Mouse (Mus musculus): ENCODE data around the gene Fam166b. TPM values are rescaled to one million over a fixed set of nuclear protein-coding genes. Genes with fewer than 3 reads are reported as not detected.

The Fam166b gene
- total RNA-seq, 2 experiments from 2014 or later, result not detected

- peak; percentile 77 for ATAC-seq (ENCODE audit: poor library complexity, severe bottlenecking)
Observed at GRCm38 (mm10) chr4:43431690-43432089, 2.8 kb upstream of the Fam166b start.

GRCm38 (mm10) chr4:43428180-43428861 is 613 bp downstream of the Fam166b start:
- ATAC-seq (ENCODE audit: poor library complexity, severe bottlenecking), result no peak

GRCm38 (mm10) chr4:43427501-43428179 is 1.3 kb downstream of the Fam166b start:
- ATAC-seq (ENCODE audit: poor library complexity, severe bottlenecking), result peak; percentile 67

- no peak for ATAC-seq (ENCODE audit: poor library complexity, severe bottlenecking)
Observed at GRCm38 (mm10) chr4:43426487-43426886, 2.4 kb downstream of the Fam166b start.

- ATAC-seq (ENCODE audit: poor library complexity, severe bottlenecking), result no peak
Observed at GRCm38 (mm10) chr4:43425648-43426380, 3.1 kb downstream of the Fam166b start.

GRCm38 (mm10) chr4:43425197-43425596 is 3.7 kb downstream of the Fam166b start:
- no peak for ATAC-seq (ENCODE audit: poor library complexity, severe bottlenecking)

- ATAC-seq (ENCODE audit: poor library complexity, severe bottlenecking), result no peak
Observed at GRCm38 (mm10) chr4:43424072-43424471, 4.9 kb downstream of the Fam166b start.

- no peak for ATAC-seq (ENCODE audit: poor library complexity, severe bottlenecking)
Observed at GRCm38 (mm10) chr4:43423267-43423934, 5.5 kb downstream of the Fam166b start.

- no peak for ATAC-seq (ENCODE audit: poor library complexity, severe bottlenecking)
Observed at GRCm38 (mm10) chr4:43421632-43422240, 7.2 kb downstream of the Fam166b start.

- ATAC-seq (ENCODE audit: poor library complexity, severe bottlenecking), result peak; percentile 80
Observed at GRCm38 (mm10) chr4:43420305-43420704, 8.6 kb downstream of the Fam166b start.

GRCm38 (mm10) chr4:43419801-43420281 is 9.1 kb downstream of the Fam166b start:
- peak; percentile 66 for ATAC-seq (ENCODE audit: poor library complexity, severe bottlenecking)

GRCm38 (mm10) chr4:43418973-43419656 is 9.8 kb downstream of the Fam166b start:
- no peak for ATAC-seq (ENCODE audit: poor library complexity, severe bottlenecking)

GRCm38 (mm10) chr4:43418450-43418849 is 10.5 kb downstream of the Fam166b start:
- ATAC-seq (ENCODE audit: poor library complexity, severe bottlenecking), result no peak

- ATAC-seq (ENCODE audit: poor library complexity, severe bottlenecking), result no peak
Observed at GRCm38 (mm10) chr4:43417269-43418062, 11.5 kb downstream of the Fam166b start.

- ATAC-seq (ENCODE audit: poor library complexity, severe bottlenecking), result no peak
Observed at GRCm38 (mm10) chr4:43416071-43416490, 12.9 kb downstream of the Fam166b start.

GRCm38 (mm10) chr4:43415221-43416070 is 13.5 kb downstream of the Fam166b start:
- ATAC-seq (ENCODE audit: poor library complexity, severe bottlenecking), result no peak

- ATAC-seq (ENCODE audit: poor library complexity, severe bottlenecking), result no peak
Observed at GRCm38 (mm10) chr4:43414761-43415160, 14.2 kb downstream of the Fam166b start.

All from megakaryocyte, adult 5-6 weeks (primary cell).